Mouse (Mus musculus): Measurements from ENCODE around the gene Gm8206. TPM values are rescaled to one million over a fixed set of nuclear protein-coding genes. Genes with fewer than 3 reads are reported as not detected.
"Not testable (repeated sequence)": the region's sequence is repeated elsewhere in the genome, so short reads cannot be mapped to it uniquely, and the experiment has no call there.

Gm8206 gene
- polyA plus RNA-seq (2014; fragmentation: Nextera tagmentation; extraction: Ambion mirVana), result 0.49 and 0.97 TPM in 2 replicates

DNA sequence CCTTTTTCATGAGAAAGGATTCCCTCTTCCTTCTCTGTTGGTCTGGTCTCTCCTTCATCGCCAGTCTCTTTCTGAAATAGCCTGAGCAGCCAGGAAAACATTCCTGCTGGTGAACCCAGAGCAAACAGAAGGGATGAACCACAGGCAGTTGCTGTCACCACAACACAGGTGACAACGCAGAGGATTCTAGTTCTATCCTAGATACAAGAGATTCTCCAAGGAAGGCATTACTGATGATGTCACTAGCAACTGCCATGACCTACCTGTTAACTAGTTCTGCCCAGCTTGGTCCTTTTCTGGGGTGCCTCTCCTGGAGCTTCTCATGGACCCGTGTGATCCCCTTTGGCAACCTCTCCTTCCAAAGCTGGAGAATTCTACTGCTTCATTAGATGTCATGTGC, at the start of gene Gm8206:
TSS of gene Gm8206 (minus strand) at position 101 of the 400 bp plus-strand sequence.
- H3K4me3 ChIP-seq (ENCODE audit: control insufficient read depth in 1 of 2, insufficient read depth in 1 of 2, low read depth in 1 of 2, low read length in 2 of 2); H3K27me3 ChIP-seq (ENCODE audit: control insufficient read depth, insufficient read depth, low read length); H3K9ac ChIP-seq (ENCODE audit: low read length); H3K4me2 ChIP-seq (ENCODE audit: low read length); H3K36me3 ChIP-seq (ENCODE audit: control insufficient read depth, insufficient read depth, low read length); ATAC-seq (ENCODE audit: insufficient number of reproducible peaks, insufficient read depth, low FRiP score, low read depth); H3K4me1 ChIP-seq (ENCODE audit: control insufficient read depth in 2 of 2, insufficient read depth in 2 of 2, low read length in 2 of 2); H3K27ac ChIP-seq (replicated peaks in 1 of 2; ENCODE audit: control insufficient read depth in 1 of 2, insufficient read depth in 1 of 2, low read depth in 2 of 2, low read length in 2 of 2); H3K9me3 ChIP-seq (ENCODE audit: control insufficient read depth, low read length): not testable (repeated sequence)
- WGBS, result 74% methylated on average over 2 of the region's 3 CpGs

GRCm38 (mm10) chr14:6125707-6126106, 32.0 kb upstream of the Gm8206 start, which contains the start of gene Gm3476:
Gm3476 (minus strand) TSS chr14:6125807.
- H3K9me3 ChIP-seq (ENCODE audit: control insufficient read depth, low read length); H3K4me3 ChIP-seq (ENCODE audit: control insufficient read depth in 1 of 2, insufficient read depth in 1 of 2, low read depth in 1 of 2, low read length in 2 of 2); H3K27me3 ChIP-seq (ENCODE audit: control insufficient read depth, insufficient read depth, low read length); H3K4me1 ChIP-seq (ENCODE audit: control insufficient read depth in 2 of 2, insufficient read depth in 2 of 2, low read length in 2 of 2); H3K9ac ChIP-seq (ENCODE audit: low read length); H3K27ac ChIP-seq (replicated peaks in 1 of 2; ENCODE audit: control insufficient read depth in 1 of 2, insufficient read depth in 1 of 2, low read depth in 2 of 2, low read length in 2 of 2); H3K36me3 ChIP-seq (ENCODE audit: control insufficient read depth, insufficient read depth, low read length); H3K4me2 ChIP-seq (ENCODE audit: low read length); ATAC-seq (ENCODE audit: insufficient number of reproducible peaks, insufficient read depth, low FRiP score, low read depth): not testable (repeated sequence)
- no CpG with 5 or more reads among the region's 1 CpGs for WGBS

DNA sequence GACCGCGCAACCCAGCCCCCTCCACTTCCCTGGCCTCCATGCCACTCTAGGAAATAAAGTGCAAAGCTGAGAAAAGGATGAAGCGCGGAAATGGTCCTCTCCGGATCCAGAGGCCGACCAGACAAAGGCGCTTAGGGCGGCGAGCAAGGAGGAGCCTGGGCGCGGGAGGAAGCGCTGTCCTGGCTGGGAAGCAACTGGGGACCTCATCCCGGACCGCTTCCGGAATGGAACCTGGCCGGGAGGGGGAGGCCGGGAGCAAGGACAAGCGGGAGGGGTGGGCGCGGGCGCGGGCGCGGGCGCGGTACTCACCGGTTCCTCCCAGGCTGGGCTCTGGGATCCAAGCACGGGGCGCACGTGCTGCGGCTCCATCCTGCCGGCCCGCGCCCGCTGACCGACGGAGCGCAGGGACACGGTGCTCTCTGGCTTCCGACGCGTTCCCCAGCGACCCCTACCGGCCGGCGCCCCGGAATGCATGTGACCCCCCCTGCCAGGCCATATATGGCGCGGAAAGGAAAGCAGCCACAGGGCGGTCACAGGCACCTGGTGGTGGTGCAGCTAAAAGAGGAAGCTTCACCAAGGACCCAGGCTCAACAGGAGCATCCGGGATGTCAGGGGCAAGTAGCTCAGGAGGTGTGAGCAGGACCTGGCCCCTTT, 14.7 kb upstream of the Gm8206 start, which contains the start of gene Gm3468:
TSS of gene Gm3468 (minus strand) at position 394 of the 654 bp plus-strand sequence.
- Histone ChIP-seq H3K4me2 (ENCODE audit: low read length) (peak within 1 kb of the TSS; percentile 55), H3K27ac (replicated peaks in 1 of 2; ENCODE audit: control insufficient read depth in 1 of 2, insufficient read depth in 1 of 2, low read depth in 2 of 2, low read length in 2 of 2) (0 out of 4 replicates have a peak within 1 kb of the TSS, but pooled peaks of 1 of the 2 experiments have one; percentile 24), H3K4me3 (ENCODE audit: control insufficient read depth in 1 of 2, insufficient read depth in 1 of 2, low read depth in 1 of 2, low read length in 2 of 2) (peak within 1 kb of the TSS; percentile 36 to 47)
- not testable (repeated sequence) for H3K27me3 ChIP-seq (ENCODE audit: control insufficient read depth, insufficient read depth, low read length); H3K36me3 ChIP-seq (ENCODE audit: control insufficient read depth, insufficient read depth, low read length); H3K4me1 ChIP-seq (ENCODE audit: control insufficient read depth in 2 of 2, insufficient read depth in 2 of 2, low read length in 2 of 2); ATAC-seq (ENCODE audit: insufficient number of reproducible peaks, insufficient read depth, low FRiP score, low read depth); H3K9me3 ChIP-seq (ENCODE audit: control insufficient read depth, low read length); H3K9ac ChIP-seq (ENCODE audit: low read length)
- 1% methylated on average over 33 of the region's 51 CpGs for WGBS

DNA sequence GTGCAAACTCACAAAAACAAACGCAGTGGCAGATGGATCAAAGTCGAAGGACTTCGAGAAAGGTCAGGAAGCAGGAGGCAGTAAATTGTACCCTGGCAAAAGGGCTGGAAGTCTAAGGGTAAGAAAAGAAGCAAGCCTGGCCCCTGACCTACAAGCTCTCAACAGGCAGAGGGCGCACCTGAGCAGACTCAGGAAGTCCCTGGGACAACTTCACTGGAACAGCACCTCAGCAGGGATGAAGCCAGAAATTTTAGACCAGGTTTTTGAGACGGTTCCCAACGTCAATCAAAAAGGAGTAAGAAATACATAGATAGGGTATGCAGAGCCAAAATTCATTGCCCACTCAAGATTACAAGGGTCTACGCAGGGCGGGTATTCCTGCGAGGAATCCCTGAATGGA, 13.8 kb upstream of the Gm8206 start:
- Histone ChIP-seq H3K4me2 (ENCODE audit: low read length) (peak overlapping the region; percentile 55), H3K4me3 (ENCODE audit: control insufficient read depth in 1 of 2, insufficient read depth in 1 of 2, low read depth in 1 of 2, low read length in 2 of 2) (peak overlapping the region; percentile 36 to 47; a peak in 3 of 4 replicates)
- H3K27ac ChIP-seq (replicated peaks in 1 of 2; ENCODE audit: control insufficient read depth in 1 of 2, insufficient read depth in 1 of 2, low read depth in 2 of 2, low read length in 2 of 2); H3K9me3 ChIP-seq (ENCODE audit: control insufficient read depth, low read length); ATAC-seq (ENCODE audit: insufficient number of reproducible peaks, insufficient read depth, low FRiP score, low read depth); H3K9ac ChIP-seq (ENCODE audit: low read length); H3K4me1 ChIP-seq (ENCODE audit: control insufficient read depth in 2 of 2, insufficient read depth in 2 of 2, low read length in 2 of 2); H3K36me3 ChIP-seq (ENCODE audit: control insufficient read depth, insufficient read depth, low read length); H3K27me3 ChIP-seq (ENCODE audit: control insufficient read depth, insufficient read depth, low read length): not testable (repeated sequence)
- 16% methylated on average over 8 of the region's 9 CpGs for WGBS

GRCm38 (mm10) chr14:6058167-6058566, 35.6 kb downstream of the Gm8206 start, which contains the start of gene Gm6337:
Gm6337 (minus strand) TSS chr14:6058267.
- not testable (repeated sequence) for H3K4me2 ChIP-seq (ENCODE audit: low read length); H3K9ac ChIP-seq (ENCODE audit: low read length); H3K36me3 ChIP-seq (ENCODE audit: control insufficient read depth, insufficient read depth, low read length); H3K4me1 ChIP-seq (ENCODE audit: control insufficient read depth in 2 of 2, insufficient read depth in 2 of 2, low read length in 2 of 2); ATAC-seq (ENCODE audit: insufficient number of reproducible peaks, insufficient read depth, low FRiP score, low read depth); H3K4me3 ChIP-seq (ENCODE audit: control insufficient read depth in 1 of 2, insufficient read depth in 1 of 2, low read depth in 1 of 2, low read length in 2 of 2); H3K27me3 ChIP-seq (ENCODE audit: control insufficient read depth, insufficient read depth, low read length); H3K9me3 ChIP-seq (ENCODE audit: control insufficient read depth, low read length); H3K27ac ChIP-seq (replicated peaks in 1 of 2; ENCODE audit: control insufficient read depth in 1 of 2, insufficient read depth in 1 of 2, low read depth in 2 of 2, low read length in 2 of 2)
- WGBS, result 72% methylated on average over 2 of the region's 4 CpGs

DNA sequence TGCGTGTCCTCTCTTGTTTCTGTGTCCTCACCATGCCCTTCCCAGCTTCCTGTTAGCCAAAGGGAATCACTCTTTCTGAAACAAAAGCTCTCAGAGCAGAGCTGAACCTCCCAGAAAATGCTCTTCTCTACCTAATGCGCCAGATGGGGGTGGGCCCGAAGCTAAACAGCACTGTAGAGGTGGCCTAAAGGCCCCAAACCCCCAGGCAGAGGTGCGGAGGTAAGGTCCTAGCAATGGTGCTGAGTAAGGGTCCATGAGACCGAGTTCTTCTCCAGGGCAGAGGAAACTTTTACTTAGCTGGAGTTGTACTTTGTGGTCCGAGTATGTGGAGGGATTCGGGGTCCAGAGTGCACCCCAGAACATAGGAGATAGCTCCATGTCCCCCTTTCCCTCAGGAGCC, 106.6 kb downstream of the Gm8206 start:
- WGBS, result 79% methylated on average over 3 of the region's 7 CpGs
- H3K27ac ChIP-seq (replicated peaks in 1 of 2; ENCODE audit: control insufficient read depth in 1 of 2, insufficient read depth in 1 of 2, low read depth in 2 of 2, low read length in 2 of 2); H3K4me3 ChIP-seq (ENCODE audit: control insufficient read depth in 1 of 2, insufficient read depth in 1 of 2, low read depth in 1 of 2, low read length in 2 of 2): not testable (repeated sequence)

DNA sequence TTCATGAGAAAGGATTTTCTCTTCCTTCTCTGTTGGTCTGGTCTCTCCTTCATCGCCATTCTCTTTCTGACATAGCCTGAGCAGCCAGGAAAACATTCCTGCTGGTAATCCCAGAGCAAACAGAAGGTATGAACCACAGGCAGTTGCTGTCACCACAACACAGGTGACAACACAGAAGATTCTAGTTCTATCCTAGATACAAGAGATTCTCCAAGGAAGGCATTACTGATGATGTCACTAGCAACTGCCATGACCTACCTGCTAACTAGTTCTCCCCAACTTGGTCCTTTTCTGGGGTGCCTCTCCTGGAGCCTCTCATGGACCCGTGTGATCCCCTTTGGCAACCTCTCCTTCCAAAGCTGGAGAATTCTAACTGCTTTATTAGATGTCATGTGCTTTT, 114.7 kb downstream of the Gm8206 start, which contains the start of gene Gm3453:
TSS of gene Gm3453 (minus strand) at position 101 of the 400 bp plus-strand sequence.
- H3K9me3 ChIP-seq (ENCODE audit: control insufficient read depth, low read length); H3K4me3 ChIP-seq (ENCODE audit: control insufficient read depth in 1 of 2, insufficient read depth in 1 of 2, low read depth in 1 of 2, low read length in 2 of 2); H3K4me1 ChIP-seq (ENCODE audit: control insufficient read depth in 2 of 2, insufficient read depth in 2 of 2, low read length in 2 of 2); H3K9ac ChIP-seq (ENCODE audit: low read length); H3K27me3 ChIP-seq (ENCODE audit: control insufficient read depth, insufficient read depth, low read length); H3K27ac ChIP-seq (replicated peaks in 1 of 2; ENCODE audit: control insufficient read depth in 1 of 2, insufficient read depth in 1 of 2, low read depth in 2 of 2, low read length in 2 of 2); H3K36me3 ChIP-seq (ENCODE audit: control insufficient read depth, insufficient read depth, low read length); ATAC-seq (ENCODE audit: insufficient number of reproducible peaks, insufficient read depth, low FRiP score, low read depth); H3K4me2 ChIP-seq (ENCODE audit: low read length): not testable (repeated sequence)
- WGBS, result 27% methylated on average over 1 of the region's 2 CpGs

More for the DNA sequence above, 106.6 kb downstream of the Gm8206 start:
- not testable (repeated sequence) for H3K27me3 ChIP-seq (ENCODE audit: control insufficient read depth, insufficient read depth, low read length); H3K4me1 ChIP-seq (ENCODE audit: control insufficient read depth in 2 of 2, insufficient read depth in 2 of 2, low read length in 2 of 2); ATAC-seq (ENCODE audit: insufficient number of reproducible peaks, insufficient read depth, low FRiP score, low read depth); H3K9me3 ChIP-seq (ENCODE audit: control insufficient read depth, low read length); H3K36me3 ChIP-seq (ENCODE audit: control insufficient read depth, insufficient read depth, low read length); H3K9ac ChIP-seq (ENCODE audit: low read length); H3K4me2 ChIP-seq (ENCODE audit: low read length)
